In genomic region chr7:45492951-45493350, GRCm38 (mm10) we compare ENCODE assay signal across 18 mouse cellular contexts. TPM values are rescaled to one million over a fixed set of nuclear protein-coding genes. Genes with fewer than 3 reads are reported as not detected.
DNase-seq lines count a peak whose midpoint lies in the region; ATAC-seq and TF ChIP-seq lines count a peak whose summit lies in the region.
"Had no signal": no experiment of that assay in that cellular context is flagged by ENCODE, and none has a peak within 500 bp of the region (broad histone marks: within the 10 kb centered on the region; RNA-seq: fewer than 3 reads in every experiment).

No protein-coding gene starts in this region.

- DNase-seq in heart, adult 2 months, result peak; percentile 52 to 62
- DNase-seq in cerebellum, adult 11-12 months, result peak; percentile 90
- peak; percentile 72 for DNase-seq in cerebellum, postnatal 10 days
- peak; percentile 36 to 63 for DNase-seq in heart, postnatal 14 days
- DNase-seq in ovary, adult 18-20 months (ENCODE audit: low spot score), result no peak
- DNase-seq: kidney, adult 8-10 months; kidney, postnatal 4 days; right cerebral cortex, adult 18-20 months; thymus, adult 18-20 months had no signal

- H3K27ac ChIP-seq in heart, adult 2 months, result peak overlapping the region; percentile 82
- H3K27ac ChIP-seq in heart, embryonic 12.5 days (ENCODE audit: poor library complexity, severe bottlenecking), result no peak overlapping the region
- H3K27ac ChIP-seq in forebrain, embryonic 16.5 days (ENCODE audit: low read length), result no peak overlapping the region
- H3K27ac ChIP-seq: heart, embryonic 13.5 days; limb, embryonic 13.5 days had no signal

- no peaks in the 10 kb centered on the region for H3K79me2 ChIP-seq in heart, adult 2 months (replicated peaks; ENCODE audit: control insufficient read depth, insufficient read depth, low read length)

- no peak overlapping the region for H3K4me2 ChIP-seq in heart, embryonic 12.5 days
- no peak overlapping the region for H3K4me2 ChIP-seq in forebrain, embryonic 16.5 days (ENCODE audit: low read length)
- H3K4me2 ChIP-seq: heart, embryonic 13.5 days; limb, embryonic 13.5 days had no signal

- no peaks in the 10 kb centered on the region for H3K36me3 ChIP-seq in heart, adult 2 months (ENCODE audit: control insufficient read depth, insufficient read depth, low read length)
- peaks cover 60% of the 10 kb centered on the region for H3K36me3 ChIP-seq in heart, embryonic 12.5 days
- H3K36me3 ChIP-seq in forebrain, embryonic 16.5 days (ENCODE audit: control insufficient read depth, insufficient read depth), result peaks cover 13% of the 10 kb centered on the region

- no peak overlapping the region for H3K9ac ChIP-seq in heart, adult 2 months (ENCODE audit: low read depth, low read length)
- no peak overlapping the region for H3K9ac ChIP-seq in heart, embryonic 12.5 days
- no peak overlapping the region for H3K9ac ChIP-seq in forebrain, embryonic 16.5 days (replicated peaks; ENCODE audit: low read depth, low read length)
- H3K9ac ChIP-seq: heart, embryonic 13.5 days; limb, embryonic 13.5 days had no signal

- no peak overlapping the region for H3K4me3 ChIP-seq in heart, adult 2 months
- no peak overlapping the region for H3K4me3 ChIP-seq in heart, embryonic 12.5 days
- no peak overlapping the region for H3K4me3 ChIP-seq in forebrain, embryonic 16.5 days (replicated peaks; ENCODE audit: low read length)
- H3K4me3 ChIP-seq: erythroblast, embryonic 14.5 days; heart, embryonic 13.5 days; limb, embryonic 13.5 days had no signal

- peaks cover 4% of the 10 kb centered on the region for H3K4me1 ChIP-seq in heart, adult 2 months (ENCODE audit: control insufficient read depth, insufficient read depth, low read length)
- peaks cover 25% of the 10 kb centered on the region for H3K4me1 ChIP-seq in heart, embryonic 12.5 days (replicated peaks)
- H3K4me1 ChIP-seq in forebrain, embryonic 16.5 days (replicated peaks; ENCODE audit: control insufficient read depth, insufficient read depth, low read length), result peaks cover 11% of the 10 kb centered on the region

- ATAC-seq in heart, embryonic 12.5 days (ENCODE audit: insufficient number of reproducible peaks, low FRiP score), result no peak
- no peak for ATAC-seq in forebrain, embryonic 16.5 days

- no peak for TF ChIP-seq CTCF in heart, adult 2 months (IDR thresholded peaks at IDR 0.05)

- intact Hi-C loops in heart, adult 2 months (cut with DNase I), result loop anchor here (2.0 kb wide), 1 partner anchor 32 kb away; no protein-coding TSS in a partner anchor
- intact Hi-C loops in heart, postnatal 14 days (cut with DNase I), result no loop called here

- no peak for TF ChIP-seq POLR2A in heart, adult 2 months (IDR thresholded peaks at IDR 0.05; ENCODE audit: insufficient read depth, low read depth, low read length)

- H3K27me3 ChIP-seq in heart, adult 2 months (ENCODE audit: control insufficient read depth, insufficient read depth, low read length), result no peaks in the 10 kb centered on the region
- no peaks in the 10 kb centered on the region for H3K27me3 ChIP-seq in heart, embryonic 12.5 days (replicated peaks)
- H3K27me3 ChIP-seq in forebrain, embryonic 16.5 days (replicated peaks; ENCODE audit: control insufficient read depth, insufficient read depth, low read length), result no peaks in the 10 kb centered on the region
- H3K27me3 ChIP-seq: heart, embryonic 13.5 days; limb, embryonic 13.5 days had no signal

- WGBS in heart, adult 2 months, result 57% methylated on average over 5 of the region's 5 CpGs
- 91% methylated on average over 5 of the region's 5 CpGs for WGBS in heart, embryonic 12.5 days
- 91% methylated on average over 5 of the region's 5 CpGs for WGBS in forebrain, embryonic 16.5 days

- peak; percentile 58; the same call in 1 of the 2 replicates for TF ChIP-seq EP300 in heart, adult 2 months (IDR thresholded peaks at IDR 0.05; ENCODE audit: insufficient read depth, low read depth, low read length)

- H3K9me3 ChIP-seq in heart, embryonic 12.5 days (replicated peaks), result no peaks in the 10 kb centered on the region
- H3K9me3 ChIP-seq in forebrain, embryonic 16.5 days (ENCODE audit: control insufficient read depth, low read length), result no peaks in the 10 kb centered on the region
- H3K9me3 ChIP-seq: heart, embryonic 13.5 days; limb, embryonic 13.5 days had no signal

RNA-seq across cellular contexts. Expression of gene Dhdh, which starts 4.3 kb away (rescaled TPM):
- 1 to 10 TPM; 8.2 to 8.9 TPM for total RNA-seq in heart, adult 2 months (2021)
- 6.4 and 10.1 TPM in 2 replicates for polyA plus RNA-seq in heart, adult 2 months (2012; rRNA removed)
- 4.2 and 4.3 TPM in 2 replicates for polyA plus RNA-seq in heart, embryonic 12.5 days (2016; fragmentation: Nextera tagmentation; extraction: Ambion mirVana)
- total RNA-seq in heart, postnatal 14 days (2021), result 1 to 10 TPM; 4.5 to 6.0 TPM
- polyA plus RNA-seq in forebrain, embryonic 16.5 days (2015; fragmentation: Nextera tagmentation; extraction: Ambion mirVana), result 2.2 and 3.0 TPM in 2 replicates

RNA-seq across cellular contexts. Expression of gene Gm45808, which starts 6.3 kb away (rescaled TPM):
- 1 to 10 TPM; 4.8 to 8.1 TPM for total RNA-seq in heart, adult 2 months (2021)
- 1.6 and 2.5 TPM in 2 replicates for polyA plus RNA-seq in heart, adult 2 months (2012; rRNA removed)
- not detected in 2 replicates for polyA plus RNA-seq in heart, embryonic 12.5 days (2016; fragmentation: Nextera tagmentation; extraction: Ambion mirVana)
- total RNA-seq in heart, postnatal 14 days (2021), result 1 to 10 TPM; 2.8 to 4.6 TPM
- polyA plus RNA-seq in forebrain, embryonic 16.5 days (2015; fragmentation: Nextera tagmentation; extraction: Ambion mirVana), result not detected in 2 replicates
- total RNA-seq: megakaryocyte-erythroid progenitor cell, adult 5-6 weeks; monocyte, adult 5-6 weeks had no signal
- polyA plus RNA-seq: erythroblast, embryonic 14.5 days; heart, embryonic 13.5 days; limb, embryonic 13.5 days; lung, embryonic 16.5 days; neural tube, embryonic 14.5 days had no signal

RNA-seq across cellular contexts. Expression of gene Tulp2, which starts 11.3 kb away (rescaled TPM):
- not detected for total RNA-seq in heart, adult 2 months (2021)
- 0.20 and 0.27 TPM in 2 replicates for polyA plus RNA-seq in heart, adult 2 months (2012; rRNA removed)
- polyA plus RNA-seq in heart, embryonic 12.5 days (2016; fragmentation: Nextera tagmentation; extraction: Ambion mirVana), result 0.87 TPM in 2 replicates
- not detected for total RNA-seq in heart, postnatal 14 days (2021)
- polyA plus RNA-seq in forebrain, embryonic 16.5 days (2015; fragmentation: Nextera tagmentation; extraction: Ambion mirVana), result 0.12 TPM in 1 of 2 replicates, not detected in the other

RNA-seq across cellular contexts. Expression of gene Nucb1, which starts 17.3 kb away (rescaled TPM):
- total RNA-seq in heart, adult 2 months (2021), result 100 to 1,000 TPM; 132 to 152 TPM
- polyA plus RNA-seq in heart, adult 2 months (2012; rRNA removed), result 158 and 177 TPM in 2 replicates
- 176 and 185 TPM in 2 replicates for polyA plus RNA-seq in heart, embryonic 12.5 days (2016; fragmentation: Nextera tagmentation; extraction: Ambion mirVana)
- 100 to 1,000 TPM; 116 to 137 TPM for total RNA-seq in heart, postnatal 14 days (2021)
- 106 and 107 TPM in 2 replicates for polyA plus RNA-seq in forebrain, embryonic 16.5 days (2015; fragmentation: Nextera tagmentation; extraction: Ambion mirVana)

RNA-seq across cellular contexts. Expression of gene Bax, which starts 26.3 kb away (rescaled TPM):
- 10 to 100 TPM; 21.9 to 25.9 TPM for total RNA-seq in heart, adult 2 months (2021)
- 46.6 and 47.2 TPM in 2 replicates for polyA plus RNA-seq in heart, adult 2 months (2012; rRNA removed)
- 139 and 151 TPM in 2 replicates for polyA plus RNA-seq in heart, embryonic 12.5 days (2016; fragmentation: Nextera tagmentation; extraction: Ambion mirVana)
- 10 to 100 TPM; 25.6 to 31.1 TPM for total RNA-seq in heart, postnatal 14 days (2021)
- polyA plus RNA-seq in forebrain, embryonic 16.5 days (2015; fragmentation: Nextera tagmentation; extraction: Ambion mirVana), result 225 and 257 TPM in 2 replicates
